Mouse (Mus musculus): ENCODE results near the gene Wfdc6a. TPM values are rescaled to one million over a fixed set of nuclear protein-coding genes. Genes with fewer than 3 reads are reported as not detected.

Wfdc6a gene
- polyA plus RNA-seq, 1 experiment from 2014 or later: not detected

DNA sequence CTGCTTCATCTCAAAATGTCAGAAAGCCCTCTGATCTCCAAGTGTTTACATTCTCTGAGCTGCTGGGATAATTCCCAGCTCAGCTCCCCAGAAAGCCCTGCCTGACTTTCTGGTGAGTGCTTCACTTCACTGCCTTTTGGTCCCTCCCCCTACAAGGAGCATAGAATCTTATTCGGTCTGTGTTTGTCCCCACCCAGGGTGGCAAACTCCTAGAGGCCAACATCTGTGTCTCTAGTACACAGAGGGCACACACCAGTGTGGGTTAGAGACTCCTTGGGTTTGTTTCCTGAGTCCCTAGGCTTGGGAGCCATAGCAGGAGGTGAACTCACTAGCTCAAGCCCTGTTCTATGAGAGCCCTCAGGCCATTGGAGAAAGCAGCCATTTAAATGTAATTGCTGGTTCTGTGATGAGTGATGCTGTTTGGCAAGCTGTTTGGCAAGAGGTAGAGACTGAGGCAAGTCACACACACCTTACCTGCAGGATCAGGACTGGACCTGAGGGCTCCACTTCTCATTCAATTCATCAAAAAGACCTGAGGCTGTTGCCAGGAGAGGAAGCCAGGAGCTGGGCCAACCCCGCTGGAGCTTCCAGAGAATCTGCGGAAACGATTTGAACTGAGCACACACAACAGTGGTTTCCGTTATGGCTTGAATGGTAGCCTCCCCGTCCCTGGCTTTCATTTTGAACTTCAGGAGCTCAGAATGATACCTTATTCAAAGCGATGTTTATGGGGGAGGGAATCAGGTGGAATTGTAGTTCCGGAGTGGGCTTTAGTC is 44.4 kb downstream of the Wfdc6a start:
- H3K4me1 ChIP-seq (replicated peaks; ENCODE audit: control insufficient read depth, insufficient read depth, low read length): no peaks in the 10 kb centered on the region
- no peaks in the 10 kb centered on the region for H3K27me3 ChIP-seq (replicated peaks; ENCODE audit: control insufficient read depth, insufficient read depth, low read length)
- 36% methylated on average over 8 of the region's 8 CpGs for WGBS
- no peak overlapping the region for H3K4me2 ChIP-seq (ENCODE audit: low read length)
- H3K4me3 ChIP-seq (replicated peaks; ENCODE audit: low read length): no peak overlapping the region
- H3K27ac ChIP-seq (ENCODE audit: low read length): no peak overlapping the region
- H3K9ac ChIP-seq (replicated peaks; ENCODE audit: low read depth, low read length): no peak overlapping the region
- no peaks in the 10 kb centered on the region for H3K36me3 ChIP-seq (ENCODE audit: control insufficient read depth, insufficient read depth)
- no peak for ATAC-seq
- no peaks in the 10 kb centered on the region for H3K9me3 ChIP-seq (ENCODE audit: control insufficient read depth, low read length)

DNA sequence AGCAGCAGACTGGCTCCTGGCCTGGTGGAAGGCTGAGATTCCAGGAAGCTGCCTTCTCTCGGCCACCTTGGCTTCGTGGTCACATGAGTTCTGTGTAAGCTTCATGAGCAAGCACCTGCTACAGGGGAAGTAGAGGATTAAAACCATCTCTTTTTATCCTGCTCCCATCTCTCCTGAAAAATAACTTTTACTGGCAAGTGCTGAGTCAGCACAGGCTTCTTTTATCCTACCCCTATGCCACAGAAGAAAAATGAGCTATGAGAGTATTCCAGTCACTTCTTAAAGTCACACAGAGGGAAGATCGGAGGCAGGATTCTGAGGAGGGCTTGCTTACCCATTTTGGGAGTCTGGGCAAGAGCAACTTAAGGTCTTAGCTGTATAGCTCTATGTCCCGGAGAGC is 48.2 kb downstream of the Wfdc6a start:
- no peak overlapping the region for H3K4me2 ChIP-seq (ENCODE audit: low read length)
- H3K9me3 ChIP-seq (ENCODE audit: control insufficient read depth, low read length): no peaks in the 10 kb centered on the region
- 85% methylated on average over 4 of the region's 4 CpGs for WGBS
- no peaks in the 10 kb centered on the region for H3K4me1 ChIP-seq (replicated peaks; ENCODE audit: control insufficient read depth, insufficient read depth, low read length)
- no peak overlapping the region for H3K9ac ChIP-seq (replicated peaks; ENCODE audit: low read depth, low read length)
- ATAC-seq: no peak
- no peaks in the 10 kb centered on the region for H3K36me3 ChIP-seq (ENCODE audit: control insufficient read depth, insufficient read depth)
- H3K4me3 ChIP-seq (replicated peaks; ENCODE audit: low read length): no peak overlapping the region
- H3K27me3 ChIP-seq (replicated peaks; ENCODE audit: control insufficient read depth, insufficient read depth, low read length): no peaks in the 10 kb centered on the region
- H3K27ac ChIP-seq (ENCODE audit: low read length): no peak overlapping the region

DNA sequence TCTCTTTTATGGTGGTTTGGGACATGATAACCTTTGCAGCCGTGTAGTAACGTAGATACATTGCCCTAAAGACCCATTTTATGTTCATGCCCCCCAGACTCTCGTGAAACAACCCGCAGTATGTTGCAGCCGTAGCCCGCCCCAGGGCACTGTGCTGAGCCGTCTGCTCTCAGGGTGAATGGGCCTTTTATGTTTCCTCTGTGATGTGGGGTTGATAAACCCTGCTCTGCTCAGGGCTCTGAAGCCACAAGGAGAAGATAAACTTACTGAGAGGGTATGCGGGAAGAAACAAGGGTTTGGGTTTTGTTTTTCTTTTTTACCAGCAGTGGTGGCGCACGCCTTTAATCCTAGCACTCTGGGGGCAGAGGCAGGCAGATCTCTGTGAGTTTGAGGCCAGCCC is 50.9 kb downstream of the Wfdc6a start:
- 73% methylated on average over 10 of the region's 10 CpGs for WGBS
- no peak for ATAC-seq

DNA sequence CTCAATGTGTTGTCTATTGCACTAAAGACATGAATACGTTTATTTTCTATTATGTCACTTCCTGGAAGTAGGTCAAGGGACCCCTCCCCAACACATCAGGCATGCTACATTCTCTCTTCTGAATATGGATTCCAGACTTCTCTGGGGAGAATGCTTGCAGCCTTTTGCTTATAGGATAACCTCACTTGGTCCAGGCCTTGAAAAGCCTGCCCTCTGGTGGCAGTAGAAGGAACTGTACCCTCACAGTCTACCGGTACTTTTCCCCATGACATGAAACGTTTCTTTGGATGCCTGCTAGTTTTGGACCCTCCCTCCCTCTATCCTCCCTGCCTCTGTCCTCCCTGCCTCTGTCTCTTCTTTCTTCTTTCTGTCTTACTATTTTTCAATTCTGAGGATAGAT is 54.1 kb downstream of the Wfdc6a start:
- Histone ChIP-seq H3K4me1 (replicated peaks; ENCODE audit: control insufficient read depth, insufficient read depth, low read length) (no peaks in the 10 kb centered on the region), H3K4me3 (replicated peaks; ENCODE audit: low read length) (no peak overlapping the region), H3K27me3 (replicated peaks; ENCODE audit: control insufficient read depth, insufficient read depth, low read length) (no peaks in the 10 kb centered on the region), H3K36me3 (ENCODE audit: control insufficient read depth, insufficient read depth) (no peaks in the 10 kb centered on the region), H3K4me2 (ENCODE audit: low read length) (no peak overlapping the region), H3K9me3 (ENCODE audit: control insufficient read depth, low read length) (no peaks in the 10 kb centered on the region), H3K9ac (replicated peaks; ENCODE audit: low read depth, low read length) (no peak overlapping the region), H3K27ac (ENCODE audit: low read length) (no peak overlapping the region)
- ATAC-seq: no peak
- WGBS: 5% methylated on average over 3 of the region's 3 CpGs

More for the DNA sequence above, 50.9 kb downstream of the Wfdc6a start:
- Histone ChIP-seq H3K36me3 (ENCODE audit: control insufficient read depth, insufficient read depth) (no peaks in the 10 kb centered on the region), H3K4me1 (replicated peaks; ENCODE audit: control insufficient read depth, insufficient read depth, low read length) (no peaks in the 10 kb centered on the region), H3K27me3 (replicated peaks; ENCODE audit: control insufficient read depth, insufficient read depth, low read length) (no peaks in the 10 kb centered on the region), H3K4me2 (ENCODE audit: low read length) (no peak overlapping the region), H3K9me3 (ENCODE audit: control insufficient read depth, low read length) (no peaks in the 10 kb centered on the region), H3K9ac (replicated peaks; ENCODE audit: low read depth, low read length) (no peak overlapping the region), H3K4me3 (replicated peaks; ENCODE audit: low read length) (no peak overlapping the region), H3K27ac (ENCODE audit: low read length) (no peak overlapping the region)

Other genes starting within 250 kb of the Wfdc6a start
- gene Slpi, start 196.4 kb downstream of the Wfdc6a start, polyA plus RNA-seq (2015; fragmentation: Nextera tagmentation; extraction: Ambion mirVana): not detected in 2 replicates
- gene Rbpjl, start 182.3 kb downstream of the Wfdc6a start, polyA plus RNA-seq (2015; fragmentation: Nextera tagmentation; extraction: Ambion mirVana): 0.10 and 0.11 TPM in 2 replicates
- gene Matn4, start 180.3 kb downstream of the Wfdc6a start, polyA plus RNA-seq (2015; fragmentation: Nextera tagmentation; extraction: Ambion mirVana): 2.0 and 3.1 TPM in 2 replicates
- gene Sdc4, start 141.6 kb downstream of the Wfdc6a start, polyA plus RNA-seq (2015; fragmentation: Nextera tagmentation; extraction: Ambion mirVana): 5.1 and 8.2 TPM in 2 replicates
- gene Sys1, start 128.5 kb downstream of the Wfdc6a start, polyA plus RNA-seq (2015; fragmentation: Nextera tagmentation; extraction: Ambion mirVana): 69.5 and 76.9 TPM in 2 replicates
- gene Gm20458, start 124.5 kb downstream of the Wfdc6a start, polyA plus RNA-seq (2015; fragmentation: Nextera tagmentation; extraction: Ambion mirVana): 9.8 and 11.4 TPM in 2 replicates
- not detected in 2 replicates for gene Trp53tg5, start 111.7 kb downstream of the Wfdc6a start, polyA plus RNA-seq (2015; fragmentation: Nextera tagmentation; extraction: Ambion mirVana)
- gene Dbndd2, start 99.3 kb downstream of the Wfdc6a start, polyA plus RNA-seq (2015; fragmentation: Nextera tagmentation; extraction: Ambion mirVana): 5.3 and 9.2 TPM in 2 replicates
- 58.6 and 68.3 TPM in 2 replicates for gene Pigt, start 87.9 kb downstream of the Wfdc6a start, polyA plus RNA-seq (2015; fragmentation: Nextera tagmentation; extraction: Ambion mirVana)
- 1.4 and 3.0 TPM in 2 replicates for gene Wfdc2, start 23.0 kb downstream of the Wfdc6a start, polyA plus RNA-seq (2015; fragmentation: Nextera tagmentation; extraction: Ambion mirVana)
- not detected in 2 replicates for gene Spint3, start 12.0 kb downstream of the Wfdc6a start, polyA plus RNA-seq (2015; fragmentation: Nextera tagmentation; extraction: Ambion mirVana)
- gene Eppin, start 8.1 kb upstream of the Wfdc6a start, polyA plus RNA-seq (2015; fragmentation: Nextera tagmentation; extraction: Ambion mirVana): not detected in 2 replicates
- not detected in 2 replicates for gene Wfdc6b, start 28.1 kb upstream of the Wfdc6a start, polyA plus RNA-seq (2015; fragmentation: Nextera tagmentation; extraction: Ambion mirVana)
- not detected in 2 replicates for gene Wfdc8, start 28.2 kb upstream of the Wfdc6a start, polyA plus RNA-seq (2015; fragmentation: Nextera tagmentation; extraction: Ambion mirVana)
- not detected in 2 replicates for gene Wfdc16, start 53.3 kb upstream of the Wfdc6a start, polyA plus RNA-seq (2015; fragmentation: Nextera tagmentation; extraction: Ambion mirVana)
- gene Wfdc10, start 70.6 kb upstream of the Wfdc6a start, polyA plus RNA-seq (2015; fragmentation: Nextera tagmentation; extraction: Ambion mirVana): not detected in 2 replicates
- not detected in 2 replicates for gene Wfdc9, start 71.1 kb upstream of the Wfdc6a start, polyA plus RNA-seq (2015; fragmentation: Nextera tagmentation; extraction: Ambion mirVana)
- gene Wfdc11, start 88.6 kb upstream of the Wfdc6a start, polyA plus RNA-seq (2015; fragmentation: Nextera tagmentation; extraction: Ambion mirVana): not detected in 2 replicates
- not detected in 2 replicates for gene Wfdc13, start 99.7 kb upstream of the Wfdc6a start, polyA plus RNA-seq (2015; fragmentation: Nextera tagmentation; extraction: Ambion mirVana)
- gene Spint4, start 113.1 kb upstream of the Wfdc6a start, polyA plus RNA-seq (2015; fragmentation: Nextera tagmentation; extraction: Ambion mirVana): not detected in 2 replicates
- not detected in 2 replicates for gene Spint5, start 129.9 kb upstream of the Wfdc6a start, polyA plus RNA-seq (2015; fragmentation: Nextera tagmentation; extraction: Ambion mirVana)
- 1.4 and 1.7 TPM in 2 replicates for gene Wfdc3, start 160.5 kb upstream of the Wfdc6a start, polyA plus RNA-seq (2015; fragmentation: Nextera tagmentation; extraction: Ambion mirVana)
- gene Dnttip1, start 160.5 kb upstream of the Wfdc6a start, polyA plus RNA-seq (2015; fragmentation: Nextera tagmentation; extraction: Ambion mirVana): 67.5 and 72.9 TPM in 2 replicates
- 148 and 173 TPM in 2 replicates for gene Ube2c, start 184.5 kb upstream of the Wfdc6a start, polyA plus RNA-seq (2015; fragmentation: Nextera tagmentation; extraction: Ambion mirVana)
- 1.1 TPM in 1 of 2 replicates, not detected in the other for gene Tnnc2, start 194.5 kb upstream of the Wfdc6a start, polyA plus RNA-seq (2015; fragmentation: Nextera tagmentation; extraction: Ambion mirVana)
- gene Snx21, start 200.4 kb upstream of the Wfdc6a start, polyA plus RNA-seq (2015; fragmentation: Nextera tagmentation; extraction: Ambion mirVana): 26.0 and 35.6 TPM in 2 replicates
- 16.3 and 19.3 TPM in 2 replicates for gene Acot8, start 219.4 kb upstream of the Wfdc6a start, polyA plus RNA-seq (2015; fragmentation: Nextera tagmentation; extraction: Ambion mirVana)
- 14.8 and 15.4 TPM in 2 replicates for gene Zswim3, start 219.7 kb upstream of the Wfdc6a start, polyA plus RNA-seq (2015; fragmentation: Nextera tagmentation; extraction: Ambion mirVana)
- gene Zswim1, start 237.2 kb upstream of the Wfdc6a start, polyA plus RNA-seq (2015; fragmentation: Nextera tagmentation; extraction: Ambion mirVana): 24.2 and 26.8 TPM in 2 replicates
- 0.47 TPM in 1 of 2 replicates, not detected in the other for gene Spata25, start 243.1 kb upstream of the Wfdc6a start, polyA plus RNA-seq (2015; fragmentation: Nextera tagmentation; extraction: Ambion mirVana)
- 98.9 and 102 TPM in 2 replicates for gene Ctsa, start 247.4 kb upstream of the Wfdc6a start, polyA plus RNA-seq (2015; fragmentation: Nextera tagmentation; extraction: Ambion mirVana)
- gene Neurl2, start 248.0 kb upstream of the Wfdc6a start, polyA plus RNA-seq (2015; fragmentation: Nextera tagmentation; extraction: Ambion mirVana): 5.9 and 7.0 TPM in 2 replicates